Mouse (Mus musculus) cerebellum, adult (tissue): ENCODE measurements around the gene Fcna.

Source experiments
- ATAC-seq: cut with Nextera tagmentation; 2 replicates; pipeline ENCODE4 v1.9.2; 2017; ENCODE audit warnings: mild to moderate bottlenecking, moderate library complexity, mixed read lengths; ENCODE audit not compliant: insufficient number of reproducible peaks, low FRiP score, low TSS enrichment

Fcna gene

GRCm38 (mm10) chr2:25627811-25628210, at the start of gene Fcna:
TSS of gene Fcna (minus strand) at chr2:25628030.
- ATAC-seq = no peak

- no peak for ATAC-seq
Measured at GRCm38 (mm10) chr2:25676486-25676885, 48.7 kb upstream of the Fcna start, which contains the start of gene Lcn6. TSS of gene Lcn6 (plus strand) at chr2:25676786.

GRCm38 (mm10) chr2:25666516-25666915, 38.7 kb upstream of the Fcna start:
- no peak for ATAC-seq

DNA sequence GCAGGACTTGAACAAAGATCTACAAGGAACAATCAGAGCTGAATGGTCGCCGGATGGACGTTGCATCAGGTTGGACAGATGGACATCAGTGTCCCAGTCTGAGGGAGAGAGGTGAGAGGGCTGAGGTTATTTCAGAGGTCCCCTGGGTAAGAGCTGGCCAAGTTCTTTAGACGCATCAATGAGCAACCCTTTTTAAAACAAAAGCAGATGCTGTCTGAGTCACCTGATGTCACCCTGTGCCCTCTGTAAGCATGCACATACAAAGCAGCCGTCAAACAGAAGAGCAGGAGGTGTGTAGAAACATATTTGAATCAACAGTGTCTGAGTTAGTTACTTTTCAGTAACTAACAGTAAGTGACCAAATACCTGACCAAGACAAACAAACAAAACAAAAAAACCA, 36.3 kb upstream of the Fcna start:
- no peak for ATAC-seq

- ATAC-seq = no peak
Measured at GRCm38 (mm10) chr2:25663511-25663910, 35.7 kb upstream of the Fcna start.

GRCm38 (mm10) chr2:25661245-25661970, 33.6 kb upstream of the Fcna start:
- no peak for ATAC-seq

DNA sequence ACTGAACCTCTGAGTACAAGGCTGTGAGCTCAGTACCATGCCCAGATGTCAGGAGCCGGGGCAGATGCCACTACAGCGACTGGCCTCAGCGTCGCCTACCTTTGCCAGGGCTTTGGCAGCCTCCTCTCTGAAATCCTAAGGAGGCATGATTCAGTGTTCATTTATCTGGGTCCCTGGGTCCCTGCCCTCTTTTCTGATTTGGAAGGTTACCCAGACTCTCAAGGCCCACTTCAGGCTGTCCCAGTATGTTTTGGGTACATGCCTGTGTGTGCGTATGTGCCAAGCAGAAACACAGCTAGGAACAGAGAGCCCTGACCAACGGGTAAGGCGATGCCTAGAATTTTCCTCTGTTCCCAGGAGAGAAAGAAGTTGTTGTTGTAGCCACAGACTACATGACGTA, 32.4 kb upstream of the Fcna start:
- ATAC-seq = no peak

- no peak for ATAC-seq
Measured at GRCm38 (mm10) chr2:25657652-25658051, 29.8 kb upstream of the Fcna start, which contains the start of gene Lcn5. TSS of gene Lcn5 (plus strand) at chr2:25657952.

- no peak for ATAC-seq
Measured at GRCm38 (mm10) chr2:25657246-25657645, 29.4 kb upstream of the Fcna start.

GRCm38 (mm10) chr2:25656691-25657090, 28.9 kb upstream of the Fcna start:
- ATAC-seq = no peak

- ATAC-seq = no peak
Measured at GRCm38 (mm10) chr2:25654502-25654901, 26.7 kb upstream of the Fcna start.

- no peak for ATAC-seq
Measured at GRCm38 (mm10) chr2:25652902-25653301, 25.1 kb upstream of the Fcna start, which contains the start of gene Lcn8. TSS of gene Lcn8 (plus strand) at chr2:25653120.

- no peak for ATAC-seq
Measured at GRCm38 (mm10) chr2:25639890-25640289, 12.1 kb upstream of the Fcna start.

GRCm38 (mm10) chr2:25634046-25634445, 6.2 kb upstream of the Fcna start:
- no peak for ATAC-seq

DNA sequence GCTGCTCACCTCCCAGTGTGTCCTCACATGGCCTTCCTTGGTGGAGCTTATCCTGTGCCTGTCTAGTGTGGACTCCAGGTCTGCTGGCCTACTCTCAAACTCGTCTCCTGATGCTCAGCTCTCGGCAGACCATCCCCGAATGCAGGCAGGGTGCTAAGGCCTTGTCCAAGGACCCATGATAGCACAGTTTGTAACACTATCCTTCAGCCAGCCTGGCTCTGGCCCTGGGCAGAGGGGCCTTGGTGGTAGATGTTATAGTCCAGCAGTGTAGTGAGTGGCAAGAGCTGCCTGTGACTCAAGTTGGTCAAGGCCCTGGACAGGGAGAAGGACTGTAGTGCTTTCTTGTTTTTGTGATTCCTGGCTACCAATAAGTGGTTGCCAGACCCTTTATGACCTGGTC, 5.8 kb upstream of the Fcna start:
- ATAC-seq = no peak

DNA sequence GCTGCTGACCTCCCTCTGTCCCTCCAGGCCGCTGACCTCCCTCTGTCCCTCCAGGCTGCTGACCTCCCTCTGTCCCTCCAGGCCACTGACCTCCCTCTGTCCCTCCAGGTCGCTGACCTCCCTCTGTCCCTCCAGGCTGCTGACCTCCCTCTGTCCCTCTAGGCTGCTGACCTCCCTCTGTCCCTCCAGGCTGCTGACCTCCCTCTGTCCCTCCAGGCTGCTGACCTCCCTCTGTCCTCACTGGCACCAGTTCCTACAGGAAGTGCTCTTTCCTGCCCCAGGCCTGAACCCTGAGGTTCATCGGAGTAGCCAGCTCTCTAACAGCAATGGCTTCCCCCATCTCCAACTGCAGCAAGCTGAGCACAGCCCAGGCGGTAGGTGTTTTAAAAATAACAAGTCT, 908 bp upstream of the Fcna start:
- no peak for ATAC-seq

GRCm38 (mm10) chr2:25625986-25626385, 1.8 kb downstream of the Fcna start:
- no peak for ATAC-seq

- ATAC-seq = peak; percentile 88
Measured at GRCm38 (mm10) chr2:25621229-25622200, 6.3 kb downstream of the Fcna start, which contains the start of gene Tmem141. TSS of gene Tmem141 (minus strand) at chr2:25622005.

GRCm38 (mm10) chr2:25620852-25621228, 7.0 kb downstream of the Fcna start:
- ATAC-seq = no peak

DNA sequence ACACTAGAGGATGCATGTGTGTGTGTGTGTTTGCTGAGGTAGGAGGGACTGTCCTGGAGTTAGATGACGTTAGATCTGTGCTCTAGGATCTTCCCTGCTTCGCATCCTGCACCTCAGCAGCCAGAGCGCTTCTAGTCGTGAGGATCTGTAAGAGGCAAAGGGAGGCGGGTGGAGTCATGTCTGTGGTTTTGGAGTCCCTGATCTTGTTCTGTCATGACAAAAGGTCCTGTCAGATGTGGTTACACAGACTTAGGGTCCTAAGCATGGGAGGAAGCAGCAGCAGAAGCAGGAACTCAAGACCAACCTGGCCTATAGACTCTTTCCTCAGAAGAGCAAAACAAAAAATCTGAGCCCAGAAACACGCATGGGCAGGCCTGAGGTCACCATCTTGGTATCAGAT, 7.4 kb downstream of the Fcna start:
- no peak for ATAC-seq

DNA sequence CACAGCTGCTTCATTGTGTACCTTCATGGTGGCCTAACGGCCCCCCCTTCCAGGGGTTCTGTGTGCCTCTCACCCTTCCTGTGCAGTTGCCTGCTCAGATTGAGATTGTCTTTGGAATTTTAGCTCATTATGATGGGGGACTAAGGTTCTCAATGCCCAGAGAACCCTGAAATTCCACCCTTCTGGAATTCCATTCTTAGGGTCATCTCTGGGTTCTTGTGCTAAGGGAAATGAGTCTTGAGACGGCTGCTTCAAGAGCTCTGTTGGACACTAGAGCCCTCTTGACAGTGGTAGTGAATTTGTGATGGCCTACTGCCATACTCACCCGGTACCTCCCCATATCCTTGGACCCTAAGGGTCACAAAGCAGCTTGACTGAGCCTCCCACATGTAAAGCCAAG, 10.3 kb downstream of the Fcna start, which contains the start of gene Ccdc183:
Gene Ccdc183, minus strand, starts transcription at position 101 of the 400 bp plus-strand sequence.
- no peak for ATAC-seq
